Mouse (Mus musculus) left cerebral cortex, postnatal 4 days (tissue): Measurements from ENCODE around the gene Zfp715. TPM values are rescaled to one million over a fixed set of nuclear protein-coding genes. Genes with fewer than 3 reads are reported as not detected.
A peak's percentile ranks its signal among the peaks of the same experiment; 100 is the strongest.
"Not testable (repeated sequence)": the region's sequence is repeated elsewhere in the genome, so short reads cannot be mapped to it uniquely, and the experiment has no call there.

Experiments used
- DNase-seq: peaks from one replicate; pipeline ENCODE4 v3.0.0-alpha.2; 2022
- intact Hi-C: fragments of 180-260 bp; cut with DNase I; formaldehyde crosslinking; loops from one replicate; pipeline ENCODE4 v1.15.1; 2025
- total RNA-seq, 2 experiments: library from RNA; stranded (reverse); gene quantifications; 2 replicates each; pipeline ENCODE4 v1.2.3; 2021

Zfp715 gene
- total RNA-seq: 10 to 100 TPM; 26.3 to 27.8 TPM

- DNase-seq: peak; percentile 92
- intact Hi-C loops: no loop called here
Measured at GRCm38 (mm10) chr7:43313013-43313428, at the start of gene Zfp715. Gene Zfp715 (minus strand): TSS chr7:43313294.

- intact Hi-C loops: no loop called here
- DNase-seq: no peak
Measured at GRCm38 (mm10) chr7:43362021-43362420, 48.9 kb upstream of the Zfp715 start.

- intact Hi-C loops: no loop called here
- DNase-seq: no peak
Measured at GRCm38 (mm10) chr7:43361442-43361841, 48.3 kb upstream of the Zfp715 start.

- intact Hi-C loops: no loop called here
- DNase-seq: no peak
Measured at GRCm38 (mm10) chr7:43358556-43358955, 45.5 kb upstream of the Zfp715 start.

- intact Hi-C loops: no loop called here
- DNase-seq: peak; percentile 2
Measured at GRCm38 (mm10) chr7:43354893-43355835, 42.1 kb upstream of the Zfp715 start.

GRCm38 (mm10) chr7:43353758-43354157, 40.7 kb upstream of the Zfp715 start:
- intact Hi-C loops: no loop called here
- no peak for DNase-seq

GRCm38 (mm10) chr7:43353118-43353517, 40.0 kb upstream of the Zfp715 start:
- intact Hi-C loops: no loop called here
- DNase-seq: no peak

GRCm38 (mm10) chr7:43351154-43351553, 38.1 kb upstream of the Zfp715 start, which contains the start of gene Siglecf:
Gene Siglecf (plus strand): TSS chr7:43351341.
- no peak for DNase-seq
- intact Hi-C loops: no loop called here

GRCm38 (mm10) chr7:43349623-43350022, 36.5 kb upstream of the Zfp715 start:
- intact Hi-C loops, DNase-seq: not testable (repeated sequence)

- intact Hi-C loops: no loop called here
Measured at GRCm38 (mm10) chr7:43346571-43346970, 33.5 kb upstream of the Zfp715 start.

GRCm38 (mm10) chr7:43346148-43346547, 33.1 kb upstream of the Zfp715 start:
- intact Hi-C loops: no loop called here

More at GRCm38 (mm10) chr7:43346571-43346970, 33.5 kb upstream of the Zfp715 start:
- DNase-seq: no peak

GRCm38 (mm10) chr7:43344491-43344890, 31.4 kb upstream of the Zfp715 start:
- intact Hi-C loops: no loop called here
- DNase-seq: no peak

More at GRCm38 (mm10) chr7:43346148-43346547, 33.1 kb upstream of the Zfp715 start:
- DNase-seq: no peak

- no peak for DNase-seq
Measured at GRCm38 (mm10) chr7:43344020-43344419, 30.9 kb upstream of the Zfp715 start.

GRCm38 (mm10) chr7:43343191-43343590, 30.1 kb upstream of the Zfp715 start:
- intact Hi-C loops: no loop called here
- DNase-seq: no peak

More at GRCm38 (mm10) chr7:43344020-43344419, 30.9 kb upstream of the Zfp715 start:
- intact Hi-C loops: no loop called here

- DNase-seq: no peak
- intact Hi-C loops: no loop called here
Measured at GRCm38 (mm10) chr7:43340771-43341170, 27.7 kb upstream of the Zfp715 start.

GRCm38 (mm10) chr7:43333899-43334298, 20.8 kb upstream of the Zfp715 start:
- intact Hi-C loops: no loop called here
- DNase-seq: peak; percentile 29

- intact Hi-C loops: no loop called here
- peak; percentile 24 for DNase-seq
Measured at GRCm38 (mm10) chr7:43333203-43333602, 20.1 kb upstream of the Zfp715 start.

- DNase-seq: no peak
- intact Hi-C loops: no loop called here
Measured at GRCm38 (mm10) chr7:43328101-43328500, 15.0 kb upstream of the Zfp715 start.

GRCm38 (mm10) chr7:43326223-43326780, 13.2 kb upstream of the Zfp715 start:
- intact Hi-C loops: no loop called here
- no peak for DNase-seq

GRCm38 (mm10) chr7:43312386-43313012, 595 bp downstream of the Zfp715 start:
- DNase-seq: no peak
- intact Hi-C loops: no loop called here

GRCm38 (mm10) chr7:43311632-43312031, 1.5 kb downstream of the Zfp715 start:
- intact Hi-C loops: no loop called here
- DNase-seq: no peak
